Mouse (Mus musculus) lung, postnatal 14 days (tissue): Measurements from ENCODE around the gene Ppp1r26.
A peak's percentile ranks its signal among the peaks of the same experiment; 100 is the strongest.

ENCODE experiments used
- DNase-seq: peaks from one replicate; pipeline ENCODE4 v3.0.0; 2021

Gene Ppp1r26

DNA sequence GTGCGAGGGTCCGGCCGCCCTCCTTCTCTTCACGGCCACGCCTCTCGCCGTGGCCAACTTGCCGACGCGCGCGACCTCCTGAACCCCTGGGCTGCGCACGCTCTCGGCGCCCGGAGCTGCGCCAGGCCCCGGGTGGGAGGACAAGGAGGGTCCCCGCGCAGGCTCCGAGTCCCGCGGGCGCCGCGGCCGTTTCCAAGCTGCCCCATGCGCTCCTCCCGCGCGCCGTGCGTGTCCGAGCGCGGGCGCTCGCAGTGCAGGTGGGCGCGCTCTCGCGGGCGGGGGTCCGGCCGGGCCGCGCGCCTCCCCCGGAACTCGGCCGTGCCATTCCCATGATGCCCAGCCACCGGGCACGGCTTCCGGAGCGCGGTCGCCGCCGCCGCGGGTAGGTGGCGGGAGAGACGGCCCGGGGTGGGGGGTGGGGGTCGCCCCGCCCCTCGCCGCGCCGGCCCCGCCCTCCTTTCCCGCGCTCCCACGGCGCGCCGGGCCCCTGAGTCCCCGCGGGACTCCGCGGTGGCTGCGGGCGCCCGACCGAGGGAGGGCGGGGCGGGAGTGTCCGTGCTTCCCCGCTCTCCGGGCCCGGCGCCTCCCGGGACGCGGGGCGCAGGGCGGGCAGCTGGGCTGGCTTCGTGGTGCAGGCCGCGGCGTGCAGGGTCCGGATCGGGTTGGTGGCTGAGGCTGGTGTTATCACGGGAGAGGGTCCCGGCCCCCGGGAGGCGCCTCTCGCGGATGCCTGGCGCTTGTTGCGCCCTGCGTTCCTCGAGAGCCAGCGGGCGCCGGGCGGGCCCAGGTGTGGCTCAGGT is at the start of gene Ppp1r26:
Gene Ppp1r26, plus strand, starts transcription at position 286 of the 800 bp plus-strand sequence.
- DNase-seq = peak; percentile 43

DNA sequence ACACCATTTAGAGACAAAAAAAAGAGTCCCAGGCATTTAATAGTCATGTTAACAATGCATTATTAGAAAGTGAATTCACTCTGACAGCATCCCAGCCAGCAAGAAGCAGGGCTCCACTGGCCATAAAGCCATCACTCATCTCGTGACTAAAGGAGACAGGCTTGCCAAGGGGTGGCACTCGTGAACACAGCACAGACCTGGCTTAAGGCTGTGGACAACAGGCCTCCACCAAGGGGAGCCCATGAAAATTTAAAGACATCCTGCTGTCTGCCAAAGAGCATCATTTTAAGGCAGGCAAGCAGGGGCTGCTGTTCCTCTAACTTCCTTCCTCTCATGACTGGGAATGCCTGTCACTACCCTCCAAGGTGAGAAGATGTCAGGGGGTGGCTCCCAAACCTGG is 49.7 kb upstream of the Ppp1r26 start:
- no peak for DNase-seq

DNA sequence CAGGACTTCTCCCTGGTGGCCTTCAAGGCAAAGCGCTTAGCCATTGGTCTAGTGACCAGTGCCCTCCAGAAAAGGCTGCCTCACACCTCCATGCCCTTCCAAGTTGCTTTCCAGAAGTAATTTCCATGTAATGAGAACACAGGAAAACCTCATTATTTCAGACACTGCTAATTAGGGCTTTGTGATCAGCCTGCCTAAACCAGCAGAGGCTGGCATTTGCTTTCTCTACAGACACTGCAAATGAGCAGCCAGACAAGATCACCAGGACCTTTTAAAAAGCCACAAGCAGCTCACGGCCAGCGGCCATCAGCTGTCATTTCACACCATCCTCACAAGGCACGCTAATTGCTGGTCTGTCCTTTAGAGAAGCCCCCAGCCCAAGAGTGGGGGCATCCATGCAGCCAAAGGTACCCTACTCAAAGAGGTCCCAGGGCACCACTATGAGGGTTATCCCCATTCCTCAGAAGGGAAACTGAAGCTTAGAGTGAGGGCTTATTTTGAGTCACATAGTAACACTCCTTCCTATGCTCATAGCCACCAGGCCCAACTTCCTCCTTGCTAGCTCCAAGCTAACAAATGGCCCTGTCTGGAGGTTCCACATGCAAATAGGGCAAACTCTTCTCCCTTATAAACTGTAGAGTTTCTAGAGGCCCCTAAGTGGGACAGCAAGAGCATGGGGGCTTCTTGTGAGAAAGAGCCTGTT is 49.0 kb upstream of the Ppp1r26 start:
- no peak for DNase-seq

DNA sequence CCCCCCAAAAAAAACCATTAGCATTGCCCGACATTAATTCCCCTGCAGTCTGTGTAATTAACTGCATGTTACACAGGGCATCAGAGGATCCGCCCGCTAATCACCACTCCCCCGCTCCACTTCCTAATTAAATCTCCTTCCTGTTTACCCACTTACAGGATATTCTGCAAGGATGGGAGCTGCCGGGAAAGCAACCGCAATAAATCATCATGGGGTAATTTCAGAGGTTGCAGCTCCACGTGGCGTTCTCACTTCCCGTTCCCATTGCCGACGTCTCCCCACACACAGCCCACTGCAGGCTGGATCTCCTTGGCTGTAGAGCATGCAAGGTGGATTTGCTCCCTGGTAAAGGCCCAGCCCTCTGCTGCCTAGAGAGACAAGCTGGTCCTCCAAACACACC is 45.0 kb upstream of the Ppp1r26 start:
- peak; percentile 13 for DNase-seq

DNA sequence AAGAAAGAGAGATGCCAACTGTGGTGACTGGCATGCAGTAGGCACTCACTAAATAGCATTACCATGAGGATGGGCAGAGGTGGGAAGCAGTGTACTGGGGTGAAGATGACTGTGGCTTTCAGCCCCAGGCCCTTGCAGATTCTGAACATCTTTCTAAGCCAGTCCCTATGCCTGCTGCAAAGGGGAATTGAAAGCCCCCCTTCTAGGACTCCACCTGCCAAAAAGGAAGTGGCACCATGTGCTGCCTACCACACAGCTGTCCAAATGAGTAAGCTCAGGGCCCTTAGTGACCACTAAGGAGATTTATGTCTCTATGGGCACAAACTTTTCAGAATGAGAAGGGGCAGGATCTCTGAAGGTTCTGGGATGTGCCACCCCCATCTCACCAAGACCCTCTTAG is 44.5 kb upstream of the Ppp1r26 start:
- DNase-seq = no peak

DNA sequence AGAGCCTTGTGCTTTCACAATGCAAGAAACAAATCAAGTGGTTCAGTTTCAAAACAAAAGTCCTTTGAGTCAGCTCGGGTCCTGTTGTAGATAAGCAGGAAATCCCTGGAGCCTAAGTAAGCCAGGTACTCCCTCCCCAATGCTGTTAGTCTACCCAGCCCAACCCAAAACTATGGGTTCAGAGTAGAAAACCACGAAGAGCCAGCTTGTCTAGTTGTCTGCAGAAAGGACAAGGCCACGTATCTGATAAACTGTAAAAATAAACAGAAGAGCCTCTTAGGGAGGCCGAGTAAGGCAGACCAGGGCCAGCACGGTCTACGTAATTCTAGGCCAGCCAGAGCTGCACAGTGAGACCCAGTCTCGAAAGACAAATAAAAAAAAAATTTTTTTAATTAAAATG is 38.8 kb upstream of the Ppp1r26 start:
- DNase-seq = no peak

DNA sequence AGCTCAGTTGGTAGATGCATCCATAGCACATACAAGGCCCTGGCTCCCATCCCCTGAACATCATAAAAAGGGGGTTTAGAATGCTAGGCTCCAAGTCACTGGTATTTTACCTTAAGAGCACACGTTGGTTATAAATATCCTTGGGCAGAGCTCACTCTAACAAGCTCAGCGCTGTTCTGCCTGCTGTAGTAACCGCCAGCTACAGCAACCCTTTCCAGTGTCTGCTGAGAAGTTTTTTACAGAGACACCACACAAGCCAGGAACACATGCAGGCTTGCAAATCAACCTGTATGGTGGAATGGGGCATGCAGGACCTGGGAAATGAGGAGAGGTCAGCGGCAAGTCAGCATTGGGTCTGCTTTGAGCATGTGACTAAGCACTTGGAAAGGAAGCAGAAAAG is 37.5 kb upstream of the Ppp1r26 start:
- DNase-seq = no peak

DNA sequence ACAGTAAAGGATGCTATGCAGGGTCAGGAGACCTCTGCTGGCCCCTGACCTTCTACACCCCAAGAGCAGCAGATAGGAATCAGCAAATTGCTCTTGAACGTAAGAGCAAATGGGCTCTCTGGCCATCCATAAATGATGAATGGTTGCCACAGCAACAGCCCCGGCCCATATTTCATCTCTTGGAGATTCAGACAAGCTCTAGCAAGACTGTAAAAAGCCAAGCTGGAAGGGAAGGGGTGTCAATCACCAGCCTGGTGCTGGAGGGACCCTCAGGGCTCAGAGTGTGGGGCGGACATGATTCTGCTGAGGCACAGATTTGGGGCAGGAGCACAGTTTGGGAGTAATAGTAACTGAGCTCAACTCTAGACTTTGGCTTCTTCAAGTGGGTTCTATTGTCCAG is 37.0 kb upstream of the Ppp1r26 start:
- no peak for DNase-seq

DNA sequence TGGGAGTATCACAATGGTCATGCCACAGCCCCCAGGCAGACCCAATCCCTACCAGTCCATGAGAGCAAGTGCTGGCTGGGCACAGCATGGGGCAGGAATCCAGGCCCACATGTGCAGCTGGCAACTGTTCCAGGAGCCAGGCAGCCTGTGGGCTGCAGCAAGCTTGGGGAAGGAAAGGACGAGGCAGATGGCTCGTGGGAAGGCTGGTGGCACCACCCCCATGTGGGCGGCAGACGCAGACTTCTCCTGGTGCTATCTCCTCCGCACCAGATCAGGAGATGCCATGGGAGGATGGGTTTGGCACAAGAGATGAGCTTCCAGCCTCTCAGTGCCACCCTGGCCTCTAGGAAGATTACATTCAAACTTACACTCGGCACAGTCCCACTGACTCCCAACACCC is 33.7 kb upstream of the Ppp1r26 start:
- no peak for DNase-seq

DNA sequence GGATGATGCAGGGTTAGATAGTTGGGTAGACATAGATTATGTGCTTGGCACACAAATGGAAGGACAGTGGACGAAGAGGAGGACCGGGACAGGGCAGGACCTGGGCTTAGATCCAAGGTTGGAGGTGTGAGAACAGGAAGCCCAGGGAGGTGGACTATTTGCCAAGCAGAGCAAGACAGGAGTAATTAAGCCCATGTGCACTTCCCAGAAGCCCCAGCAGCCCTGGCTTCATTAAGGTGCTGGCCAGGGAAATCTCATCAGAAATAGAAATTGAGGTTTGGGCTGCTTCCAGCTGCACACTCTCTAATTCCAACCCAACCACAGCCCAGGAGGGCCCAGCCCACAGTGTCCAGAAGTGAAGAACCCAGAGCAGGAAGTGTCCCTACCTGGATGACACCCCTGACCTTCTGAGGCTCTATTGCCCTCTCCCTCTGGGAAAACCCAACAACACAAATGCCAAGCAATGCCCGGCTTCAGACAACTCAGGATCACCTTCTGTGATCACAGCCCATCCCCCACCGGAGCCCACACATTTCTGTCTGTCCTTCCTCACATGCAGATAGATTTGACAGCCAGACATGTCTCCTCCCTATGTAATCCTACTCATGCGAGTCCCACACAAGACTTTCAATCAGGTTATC is 32.4 kb upstream of the Ppp1r26 start:
- DNase-seq = no peak

DNA sequence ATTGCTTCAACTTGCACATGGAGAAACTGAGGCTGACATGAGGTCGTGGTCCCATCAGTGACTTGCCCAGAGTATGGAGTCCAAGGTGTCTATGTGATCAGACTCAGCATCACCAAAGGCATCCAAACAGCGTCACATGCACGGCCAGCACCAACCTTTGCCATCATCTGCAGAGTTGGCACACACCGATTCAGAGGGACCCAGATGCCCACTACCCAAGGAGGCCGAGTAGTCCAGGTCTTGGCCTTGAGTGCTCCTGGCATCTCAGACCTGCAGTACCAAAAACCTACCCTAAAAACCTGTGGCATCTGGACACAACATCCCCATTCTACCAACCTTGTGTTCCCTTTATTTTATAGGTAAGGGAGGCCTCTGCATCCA is 31.9 kb upstream of the Ppp1r26 start:
- DNase-seq = no peak

DNA sequence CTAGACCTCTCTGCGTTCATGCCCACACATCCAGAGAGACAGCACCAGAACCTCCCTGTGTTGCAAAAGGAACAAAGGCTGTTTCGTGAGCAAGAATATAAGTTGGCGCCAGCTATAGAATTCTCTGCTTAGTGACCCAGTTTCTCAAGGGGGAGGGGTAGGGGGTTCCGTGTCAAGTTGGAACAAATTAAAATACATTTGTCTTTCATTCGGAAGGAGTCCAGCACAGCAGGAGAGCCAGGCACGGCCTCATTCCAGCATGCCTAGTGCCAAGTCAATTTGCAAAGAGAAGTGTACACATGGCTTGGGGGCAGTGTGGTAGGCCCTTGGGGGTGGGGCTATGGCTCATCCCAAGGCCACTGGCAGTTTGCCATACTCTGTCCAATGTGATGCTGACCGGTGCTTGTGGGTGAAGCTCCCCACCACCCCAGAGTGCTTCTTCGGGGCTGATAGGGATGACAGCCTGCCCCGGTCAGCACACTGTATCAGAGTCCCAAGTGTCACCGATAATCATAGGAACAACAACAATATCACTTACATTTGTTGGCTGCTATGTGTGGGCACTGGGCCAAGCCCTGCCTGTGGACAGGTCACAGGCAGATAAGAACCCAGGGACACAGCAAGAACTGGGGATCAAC is 31.1 kb upstream of the Ppp1r26 start:
- DNase-seq = peak; percentile 10

DNA sequence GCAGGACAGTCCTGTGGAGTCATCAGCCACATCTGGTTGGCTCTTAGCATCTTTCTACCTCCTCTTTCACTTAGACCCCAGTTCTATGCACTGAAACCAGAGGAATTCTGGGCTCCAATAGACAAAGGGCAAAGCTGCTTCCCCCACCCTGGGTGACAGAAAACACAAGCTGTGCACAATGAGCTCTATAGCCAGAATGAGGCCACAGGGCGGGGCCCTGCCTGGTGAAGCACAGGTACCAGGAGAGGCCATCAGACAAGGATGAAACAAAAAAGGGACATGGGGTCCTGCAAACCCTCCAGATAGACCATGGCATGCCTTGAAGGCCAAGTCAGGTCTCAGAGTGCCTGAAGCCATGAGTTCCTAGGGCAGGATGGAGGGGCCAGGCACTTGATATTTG is 30.1 kb upstream of the Ppp1r26 start:
- DNase-seq = no peak

DNA sequence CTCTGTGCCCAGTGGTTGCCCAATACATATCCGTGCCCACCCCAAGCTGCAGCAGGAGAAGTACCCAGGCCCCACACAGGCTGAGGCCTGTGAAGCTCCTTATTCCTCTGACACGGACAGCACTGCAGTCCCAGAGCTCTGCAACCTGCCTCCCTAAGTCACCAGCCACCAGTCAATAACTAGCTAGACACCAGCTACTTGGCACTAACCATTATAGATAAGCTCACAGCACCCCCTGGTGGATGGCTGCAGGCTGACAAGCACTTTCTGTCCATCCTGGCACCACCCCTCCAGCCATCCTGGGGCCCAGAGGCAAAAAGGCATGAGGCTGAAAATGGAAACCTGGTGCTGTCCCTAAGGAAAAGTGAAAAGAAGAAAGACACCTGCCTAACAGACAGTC is 28.6 kb upstream of the Ppp1r26 start:
- peak; percentile 90 for DNase-seq

DNA sequence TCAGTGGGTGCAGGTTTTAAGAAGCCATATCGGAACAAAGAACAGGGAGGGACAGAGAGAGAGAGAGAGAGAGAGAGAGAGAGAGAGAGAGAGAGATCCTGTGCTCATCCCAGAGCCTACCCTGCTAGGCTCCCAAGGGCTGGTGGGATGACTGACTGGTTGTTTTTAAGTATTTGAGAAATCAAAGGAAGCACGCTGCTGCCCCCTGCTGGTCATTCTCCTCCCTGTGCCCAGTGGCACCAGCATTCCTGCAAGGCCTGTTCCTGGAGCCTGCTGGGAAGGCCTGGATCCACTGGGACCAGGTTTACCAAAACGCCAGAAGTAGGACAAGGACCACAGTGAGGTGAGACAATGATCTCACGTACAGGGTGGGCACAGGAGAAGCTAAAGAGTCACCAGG is 26.7 kb upstream of the Ppp1r26 start:
- DNase-seq = peak; percentile 94

DNA sequence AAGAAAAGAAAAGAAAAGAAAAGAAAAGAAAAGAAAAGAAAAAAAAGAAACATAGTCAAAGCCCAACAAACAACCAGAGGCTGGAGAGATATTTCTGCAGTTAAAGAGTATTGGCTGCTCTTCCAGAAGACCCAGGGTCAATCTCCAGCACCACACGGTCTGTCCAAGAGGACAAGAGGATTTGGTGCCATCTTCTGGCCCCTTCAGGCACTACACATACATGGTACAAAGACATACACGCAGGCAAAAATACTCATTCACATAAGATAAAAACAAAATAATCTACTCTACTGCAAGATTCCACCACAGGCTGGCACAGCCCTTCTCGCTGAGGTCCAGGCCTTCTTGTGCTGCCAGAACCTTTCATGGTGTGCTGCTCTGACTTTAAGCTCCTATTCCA is 23.4 kb upstream of the Ppp1r26 start:
- DNase-seq = peak; percentile 62

DNA sequence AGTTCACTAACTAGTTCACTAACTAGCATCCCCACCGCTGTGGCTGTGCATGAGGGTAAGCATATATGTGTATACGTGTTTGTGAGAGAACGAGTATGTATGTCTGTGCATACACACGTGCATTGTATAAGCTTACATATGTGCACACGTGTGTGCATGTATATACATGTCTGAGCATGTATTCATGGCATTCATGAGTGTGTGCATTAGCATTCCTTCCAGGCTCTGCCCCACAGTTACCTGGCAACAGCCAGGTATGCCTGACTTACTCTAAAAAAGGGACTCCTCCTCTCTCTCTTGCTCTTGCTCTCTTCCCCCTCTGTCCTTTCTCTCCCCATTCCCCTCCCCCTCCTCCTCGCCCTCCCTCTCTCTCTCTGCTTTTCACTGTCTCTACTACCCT is 19.4 kb upstream of the Ppp1r26 start:
- DNase-seq = no peak

DNA sequence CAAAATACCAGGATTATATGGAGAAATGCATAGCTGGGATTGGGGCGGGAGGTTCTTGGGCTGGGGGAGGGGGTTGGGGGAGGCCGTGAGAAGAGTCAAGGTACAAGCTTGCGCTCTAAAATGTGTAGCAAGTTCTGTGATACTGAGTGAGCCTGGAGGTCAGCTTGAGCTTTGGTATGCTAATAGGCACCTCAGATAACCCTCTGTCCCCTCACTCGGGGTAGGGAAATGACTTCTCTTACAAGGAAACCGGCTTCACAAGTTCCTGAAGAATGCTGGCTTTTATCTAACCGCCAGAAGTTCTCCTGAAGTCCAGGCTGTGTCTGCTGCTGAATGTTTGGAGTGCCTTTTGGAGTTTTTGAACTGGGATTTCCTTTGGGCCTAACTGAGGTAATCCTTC is 15.8 kb upstream of the Ppp1r26 start:
- no peak for DNase-seq

DNA sequence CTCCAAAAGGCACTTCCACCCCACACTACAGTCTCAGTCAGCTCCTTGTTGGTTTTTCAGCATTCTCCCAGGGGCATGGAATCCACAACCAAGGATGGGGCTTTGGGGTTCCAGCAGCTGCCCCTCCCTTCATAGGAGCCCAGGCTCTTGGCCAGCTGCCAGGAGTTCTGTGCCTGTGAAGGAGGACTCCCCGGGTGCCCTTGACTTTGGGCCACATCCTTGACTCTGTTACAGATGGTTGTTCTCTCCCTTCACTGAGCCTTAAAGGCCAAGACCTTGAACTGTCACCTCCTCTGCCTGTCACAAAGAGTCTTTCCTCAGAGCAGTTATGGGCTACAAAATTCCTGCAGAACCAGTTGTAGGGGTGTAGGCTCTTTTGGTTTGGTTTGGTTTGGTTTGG is 13.8 kb upstream of the Ppp1r26 start:
- peak; percentile 61 for DNase-seq

DNA sequence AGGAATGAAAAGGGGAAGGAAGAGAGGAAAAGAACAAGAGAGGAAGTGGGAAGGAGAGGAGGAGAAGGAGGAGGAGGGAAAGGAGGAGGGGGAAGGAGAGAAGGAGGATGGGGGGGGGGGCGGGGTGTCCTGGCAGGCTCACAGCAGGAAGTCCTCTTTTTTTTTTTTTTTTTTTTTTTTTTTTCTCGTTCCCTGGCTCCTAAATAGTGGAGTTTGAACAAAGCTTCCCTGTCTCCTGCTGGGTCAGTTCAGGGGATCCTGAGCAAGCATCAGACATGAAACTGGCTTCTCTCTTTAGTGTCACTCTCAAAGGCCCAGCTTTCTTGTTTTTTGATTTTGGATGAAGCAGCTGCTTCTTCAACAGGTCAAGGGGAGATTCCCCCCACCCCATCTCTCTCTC is 13.1 kb upstream of the Ppp1r26 start:
- DNase-seq = no peak

DNA sequence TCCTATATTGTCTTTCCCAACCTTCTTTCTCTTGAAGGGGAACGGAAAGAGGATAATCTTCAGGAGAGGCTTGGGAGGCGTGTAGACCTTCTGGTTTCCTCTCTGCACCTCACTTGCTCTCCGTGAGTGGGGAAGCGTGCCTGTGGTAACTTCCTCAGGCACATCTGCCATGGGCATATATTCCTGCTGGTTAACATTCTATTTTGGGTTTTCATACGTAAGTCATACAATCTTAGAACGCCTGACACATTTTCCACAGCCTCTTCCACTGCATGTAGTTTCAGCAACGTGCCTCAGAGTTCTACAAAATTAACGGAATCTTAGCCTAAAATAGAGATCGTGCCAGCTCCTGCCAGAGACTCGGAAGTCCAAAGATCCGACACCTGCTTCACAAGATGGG is 11.2 kb upstream of the Ppp1r26 start:
- no peak for DNase-seq

DNA sequence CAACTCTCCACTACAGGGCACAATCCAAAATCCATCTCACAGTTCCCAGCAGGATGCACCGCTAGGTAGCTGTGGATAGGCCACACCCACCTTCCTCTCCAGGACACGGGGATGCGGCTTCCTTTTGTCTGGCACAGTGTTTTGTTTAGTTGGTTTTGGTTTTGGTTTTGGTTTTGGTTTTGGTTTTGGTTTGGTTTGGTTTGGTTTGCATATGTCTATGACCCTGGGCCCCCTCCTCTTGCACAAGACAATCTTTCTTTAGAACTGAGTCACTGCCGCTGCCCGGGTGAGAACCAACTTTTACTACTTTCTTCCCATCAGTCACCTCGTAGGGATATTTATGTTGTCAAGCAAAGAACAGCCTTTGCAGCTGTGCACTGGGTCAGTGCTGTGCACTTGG is 5.8 kb upstream of the Ppp1r26 start:
- no peak for DNase-seq

DNA sequence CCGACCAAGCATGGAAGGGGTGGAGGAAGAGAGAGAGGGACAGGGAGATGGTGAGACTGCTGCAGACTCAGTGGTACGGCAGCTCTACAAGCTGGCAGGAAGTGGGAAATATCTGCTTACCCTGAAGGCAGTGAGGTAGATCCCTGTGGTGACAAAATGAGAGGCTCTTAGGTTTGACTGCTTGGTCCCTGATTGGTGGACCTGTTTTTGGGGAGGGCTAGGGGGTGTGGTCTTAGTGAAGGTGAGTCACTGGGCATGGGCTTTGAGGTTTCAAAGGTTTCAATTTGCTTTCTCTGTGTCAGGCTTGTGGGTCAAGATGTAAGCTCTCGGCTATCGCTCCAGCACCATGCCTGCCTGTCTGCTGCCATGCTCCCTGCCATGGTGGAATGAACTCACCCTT is 1.5 kb upstream of the Ppp1r26 start:
- DNase-seq = no peak

DNA sequence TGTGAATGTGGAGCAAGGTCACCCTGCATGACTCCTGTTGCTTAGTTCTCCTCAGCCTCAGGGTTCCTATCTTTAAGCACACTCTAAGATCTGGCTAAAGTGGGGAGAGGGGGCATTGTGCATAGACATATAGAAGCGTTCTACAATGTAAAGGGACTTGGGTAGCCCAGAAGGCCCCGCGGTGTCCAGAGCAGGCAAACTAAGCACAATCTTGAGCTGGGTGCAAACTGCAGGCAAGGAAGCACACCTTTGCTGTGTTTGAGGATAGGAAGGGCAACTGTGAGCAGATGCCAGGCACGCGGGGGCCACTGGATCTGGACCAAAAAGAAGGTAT is 452 bp upstream of the Ppp1r26 start:
- no peak for DNase-seq
